Mouse (Mus musculus) B cell, adult 62 days (primary cell): ENCODE measurements around the gene Fbll1. TPM values are rescaled to one million over a fixed set of nuclear protein-coding genes. Genes with fewer than 3 reads are reported as not detected.

ENCODE experiments used
- total RNA-seq: library from RNA; stranded (reverse); gene quantifications from 4 replicates; pipeline ENCODE4 v1.2.4, GENCODE M21; 2023

Gene Fbll1
- not detected in 4 replicates for total RNA-seq

DNA sequence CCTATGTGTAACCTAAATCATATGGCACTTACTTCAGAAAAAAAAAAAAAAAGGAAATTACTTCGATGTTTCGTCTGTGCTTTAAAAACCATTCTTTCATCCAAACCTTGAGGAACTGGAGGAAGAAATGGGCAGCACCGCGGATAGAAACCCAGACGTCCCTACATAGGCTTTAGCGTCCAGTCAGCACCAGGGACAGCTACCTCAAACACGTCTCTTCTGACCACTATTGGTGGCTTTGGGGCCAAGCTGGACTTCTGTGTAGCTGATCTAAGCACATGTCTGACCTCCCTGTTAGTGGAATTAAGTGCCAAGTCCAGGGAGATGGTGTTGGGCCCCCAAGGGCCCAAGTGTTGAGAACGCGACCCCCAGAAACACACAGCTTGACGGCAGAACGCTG, at the start of gene Fbll1:
TSS of gene Fbll1 (minus strand) at position 11 of the 400 bp plus-strand sequence.

DNA sequence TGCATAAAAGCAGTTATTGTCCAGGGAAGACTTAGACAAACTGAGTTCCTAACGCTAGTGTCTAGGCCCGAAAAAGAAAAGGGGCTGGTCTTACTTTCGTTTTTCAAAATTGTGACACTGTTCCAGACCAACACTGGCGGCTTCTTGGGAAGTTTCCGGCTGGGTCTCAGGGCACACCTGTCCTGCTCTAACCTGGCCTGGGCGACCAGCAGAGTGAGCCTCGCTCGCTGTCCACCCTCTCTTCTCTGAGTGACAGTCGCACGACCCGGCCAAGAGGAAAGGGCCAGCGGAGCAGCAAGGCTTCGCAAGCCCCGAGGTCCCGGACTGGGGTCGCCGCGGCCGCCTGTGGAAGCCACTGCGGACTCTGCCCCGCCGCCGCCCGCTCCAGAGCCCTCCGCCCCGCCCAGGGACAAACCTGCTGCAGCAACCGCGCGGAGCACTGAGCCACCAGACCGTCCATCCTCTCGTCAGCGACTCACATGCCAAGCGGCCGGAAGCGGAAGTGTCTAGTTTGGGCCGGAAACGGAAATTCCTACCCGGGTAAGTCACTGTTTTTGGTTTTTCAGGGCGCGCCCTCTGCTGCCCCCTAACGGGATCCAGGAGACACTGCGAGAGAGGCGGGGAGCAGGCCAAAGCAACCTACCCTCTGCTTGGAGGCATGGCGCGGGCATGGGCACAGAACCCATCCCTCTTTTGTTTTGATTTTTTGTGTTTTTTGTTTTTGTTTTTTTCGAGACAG, 35.5 kb upstream of the Fbll1 start, which contains the start of gene Rars:
TSS of gene Rars (minus strand) at position 485 of the 739 bp plus-strand sequence.

DNA sequence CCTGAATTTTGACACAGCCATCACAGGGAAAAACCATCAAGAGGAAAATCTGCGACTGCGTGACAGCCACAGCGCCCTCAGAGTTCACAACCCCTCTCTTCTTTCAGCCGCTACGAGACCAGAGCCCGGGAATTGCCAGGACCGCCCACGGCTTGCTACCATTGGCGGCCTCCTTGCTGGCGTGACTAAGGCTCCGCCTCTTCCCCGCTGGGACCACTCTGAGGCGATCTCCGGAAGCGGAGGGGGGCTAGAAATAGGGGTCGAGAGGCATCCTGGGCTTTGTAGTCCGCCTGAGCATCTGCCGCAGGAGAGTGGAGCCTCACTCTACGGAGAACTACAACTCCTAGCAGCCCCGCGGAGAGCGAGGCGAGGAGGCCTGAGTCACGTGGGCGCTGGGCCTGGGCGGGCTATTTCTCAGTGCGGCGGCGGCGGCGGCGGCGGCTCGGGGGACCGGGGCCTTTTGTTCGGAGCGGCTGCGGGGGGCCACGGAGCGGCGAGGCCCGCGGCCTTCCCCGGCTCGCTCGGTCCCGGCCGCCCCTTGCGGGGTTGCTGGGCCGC, 29.4 kb downstream of the Fbll1 start, which contains the start of gene Pank3:
TSS of gene Pank3 (plus strand) at position 297 of the 558 bp plus-strand sequence.

Other genes starting within 250 kb of the Fbll1 start
- gene Pank3, start 29.4 kb downstream of the Fbll1 start, total RNA-seq, result 24.5 to 30.0 TPM (median 25.2 TPM) in 4 replicates
- 78.3 to 86.4 TPM (median 82.9 TPM) in 4 replicates for gene Rars, start 35.6 kb upstream of the Fbll1 start, total RNA-seq
- 0.17 to 0.75 TPM in 2 of 4 replicates, not detected in the others for gene Wwc1, start 181.6 kb upstream of the Fbll1 start, total RNA-seq